Mouse (Mus musculus): Measurements from ENCODE around the gene Vasp.

DNA sequence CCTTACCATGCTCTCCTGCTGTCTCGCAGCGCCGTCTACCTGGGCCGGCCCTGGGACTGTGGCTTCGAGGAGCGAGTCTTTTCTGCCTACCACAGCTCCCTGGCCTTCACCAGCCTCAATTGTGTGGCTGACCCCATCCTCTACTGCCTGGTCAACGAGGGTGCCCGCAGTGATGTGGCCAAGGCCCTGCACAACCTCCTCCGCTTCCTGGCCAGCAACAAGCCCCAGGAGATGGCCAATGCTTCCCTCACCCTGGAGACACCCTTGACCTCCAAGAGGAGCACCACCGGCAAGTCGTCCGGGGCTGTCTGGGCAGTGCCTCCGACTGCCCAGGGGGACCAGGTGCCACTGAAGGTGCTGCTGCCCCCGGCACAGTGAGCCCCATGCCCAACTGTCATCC is 48.7 kb downstream of the Vasp start:
- TF ChIP-seq POLR2A (IDR thresholded peaks at IDR 0.05; ENCODE audit: borderline replicate concordance, low read depth, low read length) (no peak), CTCF (IDR thresholded peaks at IDR 0.05; ENCODE audit: low read depth, low read length) (no peak)

Measured in bone marrow macrophage, adult 2 months (primary cell).